Mouse (Mus musculus): ENCODE measurements around the gene Fgfr2.

GRCm38 (mm10) chr7:130166190-130166589 is 2957.0 kb downstream of the Fgfr2 start:
- no peak for TF ChIP-seq CTCF (conservative IDR thresholded peaks at IDR 0.05; ENCODE audit: insufficient read depth, insufficient read length, low read depth, low read length)
- no peak for TF ChIP-seq POLR2A (IDR thresholded peaks at IDR 0.05; ENCODE audit: low read depth, low read length)

All from kidney, adult 2 months (tissue).